In genomic region chr10:41740221-41740620, GRCm38 (mm10) we compare ENCODE assay signal across 25 mouse cellular contexts.
"Had no signal": no experiment of that assay in that cellular context is flagged by ENCODE, and none has a peak within 500 bp of the region (broad histone marks: within the 10 kb centered on the region; RNA-seq: fewer than 3 reads in every experiment).

No protein-coding gene starts in this region.

- H3K36me3 ChIP-seq: hindbrain, embryonic 15.5 days had no signal

- H3K9me3 ChIP-seq: heart, embryonic 10.5 days; heart, embryonic 13.5 days; heart, embryonic 15.5 days; hindbrain, embryonic 13.5 days; hindbrain, embryonic 15.5 days; kidney, embryonic 15.5 days; limb, embryonic 15.5 days had no signal

- H3K4me2 ChIP-seq: heart, embryonic 13.5 days; heart, embryonic 15.5 days; hindbrain, embryonic 13.5 days; hindbrain, embryonic 15.5 days; kidney, embryonic 15.5 days; limb, embryonic 13.5 days; limb, embryonic 15.5 days had no signal

- ATAC-seq: forebrain, postnatal 0 days; hindbrain, postnatal 0 days; intestine, embryonic 16.5 days had no signal

- H3K27ac ChIP-seq: heart, embryonic 10.5 days; heart, embryonic 13.5 days; heart, embryonic 15.5 days; hindbrain, embryonic 13.5 days; hindbrain, embryonic 15.5 days; hindbrain, postnatal 0 days; kidney, embryonic 15.5 days; kidney, postnatal 0 days; limb, embryonic 13.5 days; limb, embryonic 15.5 days had no signal

- DNase-seq: forebrain, postnatal 0 days; gastrocnemius, postnatal 14 days; gastrocnemius, postnatal 36 days; heart, adult 18-20 months; heart, postnatal 14 days; heart, postnatal 36 days; kidney, adult 11 months; kidney, adult 2 months; kidney, adult 9 months; kidney, postnatal 14 days; kidney, postnatal 36 days; layer of hippocampus, adult 9-11 months; layer of hippocampus, postnatal 36 days; left cerebral cortex, postnatal 4 days had no signal

- H3K4me3 ChIP-seq: heart, embryonic 10.5 days; heart, embryonic 13.5 days; heart, embryonic 15.5 days; hindbrain, embryonic 13.5 days; hindbrain, embryonic 15.5 days; kidney, embryonic 15.5 days; limb, embryonic 13.5 days; limb, embryonic 15.5 days had no signal

- H3K4me1 ChIP-seq: hindbrain, embryonic 13.5 days; hindbrain, embryonic 15.5 days; kidney, embryonic 15.5 days; limb, embryonic 13.5 days; limb, embryonic 15.5 days had no signal

- H3K9ac ChIP-seq: forebrain, postnatal 0 days; heart, embryonic 13.5 days; heart, embryonic 15.5 days; hindbrain, embryonic 13.5 days; hindbrain, embryonic 15.5 days; kidney, embryonic 15.5 days; limb, embryonic 13.5 days; limb, embryonic 15.5 days had no signal

- H3K27me3 ChIP-seq: heart, embryonic 13.5 days; heart, embryonic 15.5 days; hindbrain, embryonic 13.5 days; hindbrain, embryonic 15.5 days; kidney, embryonic 15.5 days; limb, embryonic 13.5 days; limb, embryonic 15.5 days had no signal
